Mouse (Mus musculus): ENCODE results near the gene Eif2b2.

GRCm38 (mm10) chr12:85190290-85190689 lies 29.0 kb upstream of the Eif2b2 start:
- TF ChIP-seq FLI1 (IDR thresholded peaks at IDR 0.05; ENCODE audit: low read length) (no peak), GATA1 (IDR thresholded peaks at IDR 0.05; ENCODE audit: borderline replicate concordance, low read length) (no peak)

All from megakaryocyte, embryonic 14.5 days (primary cell).